Mouse (Mus musculus): ENCODE measurements around the gene Jakmip3. TPM values are rescaled to one million over a fixed set of nuclear protein-coding genes. Genes with fewer than 3 reads are reported as not detected.

The Jakmip3 gene
- total RNA-seq, 2 experiments from 2014 or later: not detected

DNA sequence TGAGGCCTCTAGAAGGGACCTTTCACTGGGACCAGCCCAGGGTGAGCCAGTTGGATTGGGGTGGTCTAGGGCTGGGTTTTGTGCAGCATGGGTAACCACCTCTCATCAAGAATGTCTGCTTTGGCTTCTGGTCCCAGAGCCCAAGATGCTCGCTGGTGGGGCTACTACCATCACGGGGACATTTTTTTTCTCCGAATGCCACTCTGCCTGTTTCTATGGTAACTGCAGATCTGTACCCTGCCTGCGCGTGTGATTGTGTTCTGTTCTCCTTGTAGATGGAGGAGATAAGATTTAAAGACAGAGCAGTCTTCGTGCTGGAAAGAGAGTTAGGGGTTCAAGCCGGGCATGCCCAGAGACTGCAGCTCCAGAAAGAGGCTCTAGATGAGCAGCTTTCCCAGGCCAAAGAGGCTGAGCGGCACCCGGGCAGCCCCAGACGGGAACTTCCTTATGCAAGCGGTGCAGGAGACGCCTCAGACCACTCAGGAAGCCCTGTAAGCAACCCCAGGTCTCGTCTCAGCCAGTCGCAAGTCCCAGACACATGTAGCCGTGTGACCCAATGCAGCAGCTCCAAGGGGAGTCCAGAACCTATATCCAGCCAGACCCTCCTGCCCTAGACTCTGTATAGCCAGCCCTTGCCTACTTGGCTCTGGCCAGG lies 76.8 kb downstream of the Jakmip3 start:
- no peak for ATAC-seq (replicated peaks; ENCODE audit: low FRiP score, poor library complexity, severe bottlenecking)

DNA sequence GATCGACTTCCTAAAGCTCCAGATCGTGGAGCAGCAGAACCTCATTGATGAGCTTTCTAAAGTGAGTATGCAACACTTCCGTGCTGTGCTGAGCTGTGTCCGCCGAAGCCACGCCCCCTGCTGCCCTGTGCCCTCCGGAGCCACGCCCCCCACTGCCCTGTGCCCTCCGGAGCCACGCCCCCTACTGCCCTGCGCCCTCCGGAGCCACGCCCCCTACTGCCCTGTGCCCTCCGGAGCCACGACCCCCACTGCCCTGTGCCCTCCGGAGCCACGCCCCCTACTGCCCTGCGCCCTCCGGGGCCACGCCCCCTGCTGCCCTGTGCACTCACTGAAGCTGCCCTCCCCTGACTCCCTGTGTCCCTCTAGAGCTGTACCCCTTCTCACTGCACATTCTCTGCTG lies 80.4 kb downstream of the Jakmip3 start:
- no peak for ATAC-seq (replicated peaks; ENCODE audit: low FRiP score, poor library complexity, severe bottlenecking)

DNA sequence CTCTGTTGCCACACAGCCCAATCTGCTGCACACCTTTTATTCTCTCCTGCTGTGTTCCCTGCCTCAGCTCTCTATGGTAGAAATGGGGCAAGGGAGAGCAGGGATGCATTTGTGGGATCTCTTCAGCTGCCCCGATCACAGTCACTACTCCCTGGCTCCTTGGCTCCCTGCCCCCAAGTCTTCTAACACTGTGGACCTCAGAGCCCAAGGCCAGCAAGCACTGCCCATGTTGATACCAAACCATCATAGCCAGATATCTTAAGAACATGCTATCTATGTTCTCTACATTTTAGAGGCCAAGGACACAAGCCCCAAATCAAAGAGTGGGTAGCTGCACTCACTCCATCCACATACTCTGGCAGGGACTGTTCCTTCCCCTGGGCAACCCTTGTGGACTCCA lies 80.8 kb downstream of the Jakmip3 start:
- no peak for ATAC-seq (replicated peaks; ENCODE audit: low FRiP score, poor library complexity, severe bottlenecking)

DNA sequence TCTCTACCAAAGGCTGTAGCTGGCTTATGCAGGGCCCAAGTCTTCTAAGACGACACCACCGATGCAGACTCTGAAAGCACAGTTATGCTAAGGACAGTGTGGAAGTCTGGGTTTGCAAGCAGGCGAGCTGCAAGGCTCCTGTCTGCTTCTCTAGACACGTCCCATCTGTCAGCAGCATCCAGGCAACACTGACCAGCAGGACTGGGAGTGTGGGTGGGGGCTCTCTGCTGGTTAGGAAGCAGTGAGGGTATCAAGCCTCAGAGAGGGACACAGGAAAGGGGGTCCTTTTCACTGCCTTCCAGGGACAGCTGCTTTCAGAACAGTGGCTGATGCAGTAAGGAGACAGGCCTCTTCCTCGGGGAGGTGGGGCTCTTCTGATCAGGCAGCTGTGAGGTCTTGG lies 86.6 kb downstream of the Jakmip3 start:
- ATAC-seq (replicated peaks; ENCODE audit: low FRiP score, poor library complexity, severe bottlenecking): no peak

DNA sequence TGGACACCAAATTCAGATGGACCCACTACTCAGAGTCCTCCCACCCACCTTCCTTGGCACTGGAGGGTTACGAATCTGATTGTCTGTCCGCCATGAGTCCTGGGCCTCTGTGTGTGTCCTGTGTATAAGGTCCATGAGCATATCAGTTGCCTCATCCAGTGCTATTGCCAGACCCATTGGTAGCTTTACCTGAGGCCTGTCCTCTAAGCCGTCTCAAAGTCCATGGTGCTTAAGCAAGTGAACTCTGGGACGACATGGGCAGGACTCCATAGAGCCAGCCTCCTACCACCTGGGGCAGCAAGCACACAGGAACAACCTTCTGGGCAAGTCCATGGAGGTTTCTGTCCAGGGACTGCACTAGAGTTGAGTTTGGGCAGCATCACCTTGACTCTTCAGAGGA lies 90.7 kb downstream of the Jakmip3 start:
- ATAC-seq (replicated peaks; ENCODE audit: low FRiP score, poor library complexity, severe bottlenecking): no peak

DNA sequence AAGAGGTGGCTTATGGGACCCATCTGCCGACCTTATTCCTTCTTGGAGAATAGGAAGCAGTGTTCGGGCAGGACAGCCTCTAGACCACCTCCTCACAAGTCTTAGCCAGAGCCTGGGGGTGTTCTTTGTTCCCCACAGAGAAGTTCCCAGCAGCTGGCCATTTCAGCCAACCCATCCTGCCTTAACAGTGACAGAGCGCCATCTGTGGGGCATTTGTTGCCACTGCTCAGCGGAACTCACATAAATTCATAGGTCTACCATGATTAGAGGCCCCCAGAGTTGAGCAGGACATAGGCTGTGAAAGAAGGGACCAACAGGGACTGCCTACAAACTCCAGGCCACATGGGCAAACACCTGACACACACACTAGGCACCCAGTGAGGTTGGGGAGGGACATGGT lies 122.9 kb downstream of the Jakmip3 start:
- ATAC-seq (replicated peaks; ENCODE audit: low FRiP score, poor library complexity, severe bottlenecking): no peak

DNA sequence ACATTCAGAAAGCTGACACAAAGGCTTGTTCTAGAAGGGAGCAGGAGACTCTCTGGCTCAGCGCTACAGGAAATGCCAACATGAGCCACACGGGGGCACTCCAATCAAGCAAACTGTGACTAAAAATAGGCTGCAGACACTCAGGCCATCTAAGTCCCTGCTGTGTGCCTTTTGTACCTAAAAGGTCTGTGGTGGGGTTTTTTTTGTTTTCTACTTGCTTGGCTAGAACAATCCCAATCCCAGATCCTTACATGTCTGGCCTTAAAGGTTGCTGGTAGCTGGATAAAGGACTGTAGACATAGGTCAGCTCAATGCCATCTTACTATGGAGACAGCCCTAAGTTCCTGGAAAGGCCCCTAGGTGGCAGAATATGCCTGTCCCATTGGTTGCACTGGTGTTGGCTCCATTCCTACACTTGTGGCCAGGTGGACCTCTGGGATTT lies 127.7 kb downstream of the Jakmip3 start:
- ATAC-seq (replicated peaks; ENCODE audit: low FRiP score, poor library complexity, severe bottlenecking): no peak

DNA sequence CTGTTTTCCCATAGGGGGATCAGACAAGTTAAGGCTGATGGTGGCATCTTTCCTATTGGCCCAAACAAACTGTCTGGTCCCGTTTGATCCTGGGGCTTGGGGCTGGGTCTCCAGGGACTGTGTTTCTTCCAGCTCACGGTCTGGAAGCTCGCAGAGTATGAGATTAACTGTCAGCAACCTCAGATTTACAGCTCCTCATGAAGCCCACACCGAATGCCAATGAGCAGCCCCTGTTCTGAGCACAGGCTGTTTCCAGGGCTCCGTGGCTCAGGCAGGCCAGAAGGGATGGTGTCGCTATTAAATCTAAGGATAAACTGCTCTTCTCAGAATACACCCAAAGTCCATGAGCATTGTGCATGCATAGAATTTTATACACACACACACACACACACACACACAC lies 133.7 kb downstream of the Jakmip3 start:
- ATAC-seq (replicated peaks; ENCODE audit: low FRiP score, poor library complexity, severe bottlenecking): no peak

DNA sequence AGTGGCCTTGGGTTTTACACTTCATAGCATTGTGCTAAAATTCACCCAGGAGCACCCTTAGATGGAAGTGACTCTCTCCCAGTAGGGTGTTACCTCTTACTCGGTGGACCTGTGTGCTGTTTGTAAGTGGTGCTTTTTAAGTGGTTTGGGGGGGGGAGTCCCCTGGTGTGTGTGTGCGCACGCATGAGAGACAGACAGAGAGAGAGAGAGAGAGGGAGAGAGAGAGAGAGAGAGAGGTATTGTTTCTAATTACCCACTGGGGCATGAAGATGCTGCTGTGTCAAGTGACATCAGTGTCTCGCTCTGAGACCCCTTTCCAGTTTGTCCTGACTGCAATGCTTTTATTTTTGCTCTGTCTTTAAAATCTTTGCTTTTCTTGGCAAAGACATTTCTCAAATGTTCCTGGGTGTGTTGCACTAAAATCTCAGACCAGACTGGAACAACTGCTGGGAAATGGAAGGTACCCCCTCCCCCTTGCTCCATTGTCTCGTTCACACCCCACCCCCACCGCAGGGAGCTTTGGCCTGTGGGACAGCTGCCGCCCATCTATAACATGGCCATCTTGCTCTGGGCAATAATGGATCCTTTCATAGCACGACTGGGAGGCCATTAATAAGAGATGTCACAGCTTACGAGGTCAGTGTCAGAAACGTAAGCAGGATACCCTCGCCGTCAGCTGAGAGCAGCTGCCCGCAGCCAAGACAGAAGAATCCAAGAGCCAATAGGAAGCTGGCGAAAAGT lies 134.7 kb downstream of the Jakmip3 start:
- no peak for ATAC-seq (replicated peaks; ENCODE audit: low FRiP score, poor library complexity, severe bottlenecking)

DNA sequence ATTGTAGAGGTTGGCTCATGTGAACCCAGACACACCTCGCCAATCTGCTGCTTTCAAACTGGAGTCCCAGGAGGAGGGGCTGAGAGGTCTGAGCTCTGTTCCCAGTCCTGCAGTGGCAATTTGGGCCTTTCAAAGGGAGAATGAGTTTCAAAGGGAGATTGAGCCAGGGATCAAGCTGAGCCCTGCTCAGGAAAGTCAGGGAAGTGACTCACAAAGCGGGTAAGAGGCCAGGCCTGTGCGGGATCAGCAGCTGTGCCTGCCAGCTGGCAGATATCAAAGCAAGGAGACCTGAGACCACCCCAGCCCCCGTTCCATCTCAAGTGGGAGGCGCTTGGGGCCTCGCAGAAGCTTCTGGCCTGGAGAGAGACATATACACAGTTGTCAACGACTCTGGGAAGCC lies 136.8 kb downstream of the Jakmip3 start:
- no peak for ATAC-seq (replicated peaks; ENCODE audit: low FRiP score, poor library complexity, severe bottlenecking)

DNA sequence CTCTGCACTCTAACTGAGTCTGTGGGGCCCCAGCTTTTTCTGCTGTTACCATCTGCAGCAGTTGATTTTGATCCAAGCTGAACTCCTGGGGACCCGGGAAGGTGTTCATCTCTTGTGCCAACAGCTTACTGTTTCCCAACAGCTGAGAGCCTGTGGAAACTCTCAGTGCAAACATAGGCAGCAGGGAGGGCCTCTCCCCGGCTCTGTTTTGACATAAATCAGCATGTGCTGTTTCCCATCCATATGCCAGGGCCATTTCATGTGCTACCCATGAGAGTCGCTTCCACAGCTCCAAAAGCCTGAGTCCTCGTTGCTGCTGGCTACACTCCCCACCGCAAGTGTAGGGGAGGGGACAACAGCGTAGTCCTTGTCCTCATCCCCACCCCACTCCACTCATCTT lies 137.7 kb downstream of the Jakmip3 start:
- no peak for ATAC-seq (replicated peaks; ENCODE audit: low FRiP score, poor library complexity, severe bottlenecking)

DNA sequence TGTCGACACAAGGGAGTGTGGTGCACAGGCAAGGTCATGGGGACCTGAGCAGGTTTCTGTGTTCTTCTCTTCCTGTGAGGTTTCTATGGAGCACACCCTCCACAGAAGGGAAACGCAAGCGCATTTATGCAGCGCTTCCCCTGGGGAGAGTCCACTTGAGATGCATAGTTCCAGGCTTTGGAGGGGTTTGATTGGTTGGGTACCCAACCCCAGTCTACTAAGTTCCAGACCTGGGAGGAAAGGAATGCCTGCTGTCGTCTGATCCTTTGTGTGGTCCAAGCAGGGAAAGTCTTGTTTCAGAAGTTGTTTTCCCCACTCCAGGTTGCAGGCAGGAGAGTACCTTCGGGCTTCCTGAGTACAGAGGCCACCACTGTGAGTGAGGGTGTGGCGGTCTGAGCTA lies 138.6 kb downstream of the Jakmip3 start:
- no peak for ATAC-seq (replicated peaks; ENCODE audit: low FRiP score, poor library complexity, severe bottlenecking)

DNA sequence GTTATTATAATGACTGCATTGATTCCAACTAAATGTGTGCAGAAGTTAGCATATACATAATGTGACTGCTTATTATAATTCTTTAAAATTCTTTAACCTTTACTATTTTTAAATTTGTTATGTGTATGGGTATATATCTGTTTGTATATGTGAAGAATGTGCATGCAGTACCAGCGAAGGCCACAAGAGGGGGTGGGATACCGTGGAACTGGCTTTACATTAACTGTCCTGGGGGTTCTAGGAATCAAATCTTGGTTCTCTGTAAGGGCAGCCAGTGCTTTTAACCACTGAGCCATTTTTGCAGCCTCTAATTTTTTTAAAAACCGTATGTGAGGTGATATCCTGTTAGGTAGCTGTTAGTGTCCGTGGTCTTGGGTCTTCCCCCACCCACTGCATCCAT lies 140.2 kb downstream of the Jakmip3 start:
- no peak for ATAC-seq (replicated peaks; ENCODE audit: low FRiP score, poor library complexity, severe bottlenecking)

DNA sequence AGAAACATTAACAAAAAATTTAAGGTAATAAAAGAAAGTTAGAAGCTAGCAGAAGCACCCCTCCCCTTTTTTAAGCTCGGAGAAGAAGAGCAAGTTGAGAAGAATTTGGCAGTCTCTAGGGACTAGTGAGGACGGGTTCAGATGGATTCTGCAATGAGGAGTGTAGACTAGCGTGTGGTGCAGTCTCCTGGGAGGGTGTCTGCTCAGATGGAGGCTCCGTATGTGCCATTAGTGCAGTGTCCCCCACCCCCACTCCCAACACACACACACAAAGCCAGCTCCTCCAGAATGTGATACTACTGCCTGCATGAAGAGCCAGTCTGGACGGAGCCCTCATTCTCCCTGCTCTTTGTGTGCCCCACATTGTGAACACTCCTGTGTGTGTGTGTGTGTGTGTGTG lies 140.6 kb downstream of the Jakmip3 start:
- ATAC-seq (replicated peaks; ENCODE audit: low FRiP score, poor library complexity, severe bottlenecking): no peak

DNA sequence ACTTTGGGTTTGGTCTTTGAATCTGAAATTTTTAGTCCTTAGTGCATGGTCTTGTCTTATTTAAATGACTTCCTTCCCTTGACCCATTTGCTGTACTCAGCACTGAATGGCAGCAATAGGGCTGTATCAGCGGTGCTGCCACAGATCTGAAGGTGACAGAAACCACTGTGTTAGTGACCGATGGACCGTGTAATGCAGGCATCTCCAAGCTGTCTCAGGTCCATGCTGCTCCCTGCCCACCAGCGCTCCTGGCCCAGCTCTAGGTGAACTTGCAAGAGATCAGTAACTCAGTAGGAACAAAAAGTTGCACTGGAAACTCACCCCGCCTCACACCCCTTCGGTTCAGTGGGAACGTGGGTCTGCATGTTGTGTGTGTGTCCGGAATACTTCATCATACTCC lies 141.8 kb downstream of the Jakmip3 start:
- no peak for ATAC-seq (replicated peaks; ENCODE audit: low FRiP score, poor library complexity, severe bottlenecking)

DNA sequence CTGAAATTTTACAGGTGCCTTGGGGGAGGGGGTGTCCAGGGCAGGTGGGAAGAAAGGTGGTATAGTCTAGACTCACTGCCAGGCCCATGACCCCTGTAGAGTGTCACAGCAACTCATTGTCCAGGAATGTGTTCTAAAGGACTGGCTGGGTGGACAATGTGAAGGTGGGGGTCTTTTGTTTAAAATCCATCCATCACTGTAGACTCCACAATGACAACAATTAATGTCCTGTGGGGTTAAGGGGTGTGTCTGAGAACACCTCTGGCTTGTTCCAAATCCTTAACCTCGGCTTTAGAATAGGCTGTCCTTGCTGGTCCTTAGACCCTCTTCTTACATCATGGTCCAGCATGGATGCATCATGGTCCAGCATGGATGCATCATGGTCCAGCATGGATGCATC lies 143.8 kb downstream of the Jakmip3 start:
- ATAC-seq (replicated peaks; ENCODE audit: low FRiP score, poor library complexity, severe bottlenecking): no peak

DNA sequence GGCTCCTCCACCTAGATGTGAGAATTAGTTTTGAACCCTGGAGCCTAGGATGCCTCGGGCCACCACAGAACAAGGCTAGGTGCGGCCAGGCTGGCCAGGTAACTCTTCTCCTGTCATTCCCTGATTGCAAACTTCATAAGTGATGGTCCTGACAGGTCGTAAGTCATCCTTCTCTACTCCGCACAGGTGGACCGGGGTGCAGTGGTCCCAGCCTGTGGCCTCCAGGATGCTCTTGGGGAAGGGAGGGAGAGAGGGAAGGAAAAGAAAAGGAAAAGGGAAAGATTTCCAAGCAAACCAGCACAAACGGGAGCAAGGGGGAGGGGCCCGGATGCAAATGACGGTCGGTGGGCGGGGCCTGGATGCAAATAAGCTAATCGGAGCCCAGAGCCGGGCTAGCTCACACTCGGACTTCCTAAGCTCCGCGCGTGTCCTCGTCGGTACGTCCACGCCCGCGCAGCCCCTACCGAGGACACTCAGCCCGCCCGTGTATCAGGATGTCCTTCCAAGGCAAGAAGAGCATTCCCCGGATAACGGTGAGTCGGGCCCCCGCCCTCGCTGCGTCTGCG lies 145.2 kb downstream of the Jakmip3 start, which contains the start of gene Dpysl4:
Gene Dpysl4, plus strand, starts transcription at position 373 of the 566 bp plus-strand sequence.
- no peak for ATAC-seq (replicated peaks; ENCODE audit: low FRiP score, poor library complexity, severe bottlenecking)

DNA sequence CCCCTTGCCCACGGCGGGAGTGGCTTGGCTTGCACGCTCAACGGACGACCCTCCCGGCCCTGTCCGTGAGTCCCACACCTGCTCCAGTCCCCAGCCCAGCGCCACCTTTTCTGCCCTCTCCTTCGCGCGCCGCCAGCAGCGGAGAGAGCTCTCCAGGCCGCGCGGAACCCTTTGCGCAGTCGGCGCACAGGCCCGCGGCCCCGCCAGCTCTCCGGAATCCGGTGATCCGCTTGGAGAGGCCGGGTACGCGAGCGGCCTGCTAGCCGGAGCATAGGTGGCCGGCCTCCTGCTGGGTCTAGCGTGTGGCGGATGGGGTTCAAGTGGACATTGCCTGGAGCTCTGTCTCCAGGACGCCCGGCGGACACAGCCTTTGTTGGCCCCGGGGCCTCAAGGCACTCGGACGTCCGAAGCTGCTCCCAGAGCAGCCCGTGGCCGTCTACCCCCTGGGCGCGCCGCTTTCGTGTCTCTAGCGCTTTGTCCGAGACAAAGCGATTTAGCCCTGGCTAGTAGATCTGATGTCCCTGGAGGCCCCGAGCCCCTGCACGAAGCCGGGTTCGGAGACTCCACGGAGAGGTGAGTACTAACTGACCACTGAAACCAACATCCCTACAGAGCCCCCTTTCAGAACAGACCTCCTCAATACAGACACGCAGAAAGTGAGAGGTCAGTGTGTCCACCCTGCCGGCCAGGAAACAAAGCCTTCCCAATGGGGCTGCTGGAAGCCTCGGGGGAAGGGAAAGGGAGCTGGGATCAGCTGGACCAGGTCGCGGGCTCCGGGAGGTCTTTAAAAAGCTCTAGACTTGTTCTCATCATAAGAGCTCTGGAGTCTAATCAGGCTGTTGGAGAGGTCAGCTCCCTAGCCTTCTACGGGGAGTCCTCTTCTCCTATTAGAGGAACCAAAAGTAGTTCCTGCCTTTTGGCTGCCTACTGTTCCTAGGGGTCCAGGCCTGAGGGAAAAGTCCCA lies 145.9 kb downstream of the Jakmip3 start:
- no peak for ATAC-seq (replicated peaks; ENCODE audit: low FRiP score, poor library complexity, severe bottlenecking)

DNA sequence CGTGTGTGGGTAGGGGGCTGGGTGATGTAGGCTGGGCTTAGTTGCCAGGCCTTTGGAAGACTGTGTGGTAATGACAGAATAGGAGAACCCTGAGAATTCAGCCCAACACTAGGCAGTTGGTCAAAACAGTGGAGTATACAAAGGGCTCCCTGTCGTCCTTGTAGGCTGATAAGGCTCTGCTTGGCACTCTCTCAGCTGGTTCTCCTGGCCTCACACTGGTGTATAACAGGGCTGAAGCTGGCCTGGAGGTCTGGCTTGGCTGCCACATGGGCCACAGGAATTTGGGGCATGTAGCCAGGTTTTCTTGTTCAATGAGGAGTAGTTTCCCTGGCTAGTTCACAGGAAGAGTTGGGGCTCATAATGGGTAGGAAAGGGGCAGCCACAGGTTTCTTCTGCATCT lies 147.3 kb downstream of the Jakmip3 start:
- no peak for ATAC-seq (replicated peaks; ENCODE audit: low FRiP score, poor library complexity, severe bottlenecking)

Data from erythroblast, adult 5-6 weeks (primary cell).